ENCODE assay signal across 18 mouse cellular contexts in genomic region chr12:13766486-13766885, GRCm38 (mm10).
"Had no signal": no experiment of that assay in that cellular context is flagged by ENCODE, and none has a peak within 500 bp of the region (broad histone marks: within the 10 kb centered on the region; RNA-seq: fewer than 3 reads in every experiment).

No protein-coding gene starts in this region.

- DNase-seq: liver, postnatal 0 days; lung, adult 2 months; lung, postnatal 14 days; lung, postnatal 36 days; midbrain, embryonic 14.5 days; right cerebral cortex, postnatal 14 days; thymus, adult 2 months; thymus, postnatal 25 days; thymus, postnatal 4 days had no signal

- H3K27me3 ChIP-seq: lung, embryonic 15.5 days; megakaryocyte, embryonic 14.5 days; midbrain, embryonic 12.5 days; neural tube, embryonic 12.5 days; stomach, embryonic 15.5 days had no signal

- H3K36me3 ChIP-seq: lung, embryonic 15.5 days; midbrain, embryonic 12.5 days; neural tube, embryonic 12.5 days; stomach, embryonic 15.5 days had no signal

- H3K4me1 ChIP-seq: lung, embryonic 15.5 days; megakaryocyte, embryonic 14.5 days; midbrain, embryonic 12.5 days; neural tube, embryonic 12.5 days; stomach, embryonic 15.5 days had no signal

- H3K4me2 ChIP-seq: lung, embryonic 15.5 days; midbrain, embryonic 12.5 days; neural tube, embryonic 12.5 days; stomach, embryonic 15.5 days had no signal

- H3K9me3 ChIP-seq: lung, embryonic 15.5 days; midbrain, embryonic 12.5 days; neural tube, embryonic 12.5 days; stomach, embryonic 15.5 days had no signal

- H3K27ac ChIP-seq: lung, embryonic 15.5 days; macrophage; midbrain, embryonic 12.5 days; neural tube, embryonic 12.5 days; stomach, embryonic 15.5 days; stomach, postnatal 0 days had no signal

- H3K4me3 ChIP-seq: lung, embryonic 15.5 days; megakaryocyte, embryonic 14.5 days; midbrain, embryonic 12.5 days; neural tube, embryonic 12.5 days; stomach, embryonic 15.5 days had no signal

- ATAC-seq: liver, postnatal 0 days; lung, postnatal 0 days; midbrain, embryonic 16.5 days had no signal

- H3K9ac ChIP-seq: liver, postnatal 0 days; lung, embryonic 15.5 days; midbrain, embryonic 12.5 days; neural tube, embryonic 12.5 days; stomach, embryonic 15.5 days had no signal
